Mouse (Mus musculus) small intestine, adult 2 months (tissue): ENCODE results near the gene Upf1. TPM values are rescaled to one million over a fixed set of nuclear protein-coding genes. Genes with fewer than 3 reads are reported as not detected.

Experiments
- H3K27ac ChIP-seq: fragments of 200-500 bp; 2 replicates; pipeline ENCODE4 v1.5.1; 2012; ENCODE audit warnings: low read depth, low read length, control low read depth, inconsistent platforms; ENCODE audit not compliant: insufficient read depth
- H3K27me3 ChIP-seq: fragments of 200-500 bp; 2 replicates; pipeline ENCODE4 v1.6.1; 2012; ENCODE audit warnings: mild to moderate bottlenecking, moderate library complexity, low read length, inconsistent platforms; ENCODE audit not compliant: control insufficient read depth, insufficient read depth
- H3K36me3 ChIP-seq: fragments of 200-500 bp; 2 replicates; pipeline ENCODE4 v1.6.1; 2012; ENCODE audit warnings: mild to moderate bottlenecking, low read length, control low read depth, inconsistent platforms; ENCODE audit not compliant: control insufficient read depth, insufficient read depth
- H3K4me1 ChIP-seq: fragments of 200-500 bp; 2 replicates; pipeline ENCODE4 v1.6.1; 2012; ENCODE audit warnings: low read length, inconsistent platforms, mixed read lengths; ENCODE audit not compliant: control insufficient read depth, insufficient read depth, insufficient read length
- H3K4me3 ChIP-seq: fragments of 200-500 bp; 2 replicates; pipeline ENCODE4 v1.5.1; 2012; ENCODE audit warnings: low read depth, mild to moderate bottlenecking, control low read depth, inconsistent platforms, low read length, moderate library complexity
- CTCF ChIP-seq: fragments of 200-500 bp; IDR thresholded peaks from 2 replicates; pipeline ENCODE4 v1.5.1; 2012; ENCODE audit warnings: low read depth, mild to moderate bottlenecking, control low read depth, inconsistent platforms, low read length, moderate library complexity, mixed read lengths; ENCODE audit not compliant: insufficient replicate concordance, insufficient read length; ENCODE audit errors: extremely low read depth
- POLR2A ChIP-seq: fragments of 200-500 bp; IDR thresholded peaks from 2 replicates; pipeline ENCODE4 v1.6.1; 2012; ENCODE audit warnings: low read depth, mild to moderate bottlenecking, control low read depth, inconsistent platforms, low read length, moderate library complexity
- WGBS: fragments of 180-500 bp; shearing (Covaris S2); methylation state at CpG from one replicate; pipeline ENCODE4 v1.1.7; 2018; 5-methylcytosine and 5-hydroxymethylcytosine counted together
- polyA plus RNA-seq: library from polyadenylated mRNA; depleted of rRNA; stranded (reverse); fragments of >200 nt; gene quantifications from 2 replicates; pipeline ENCODE4 v1.2.3, GENCODE M21; 2012

Gene Upf1
- polyA plus RNA-seq, 1 experiment, result 43.8 TPM

GRCm38 (mm10) chr8:70347443-70347842 lies 5.6 kb downstream of the Upf1 start:
- Histone ChIP-seq H3K4me1 (peaks cover 47% of the 10 kb centered on the region), H3K27me3 (no peaks in the 10 kb centered on the region), H3K36me3 (peaks cover 21% of the 10 kb centered on the region), H3K27ac (peak overlapping the region; percentile 69), H3K4me3 (no peak overlapping the region)
- no peak for TF ChIP-seq CTCF
- TF ChIP-seq POLR2A, result no peak
- 34% methylated on average over 4 of the region's 4 CpGs for WGBS

- Histone ChIP-seq H3K27me3 (no peaks in the 10 kb centered on the region), H3K27ac (no peak overlapping the region), H3K4me3 (no peak overlapping the region), H3K4me1 (peaks cover 21% of the 10 kb centered on the region), H3K36me3 (peaks cover 49% of the 10 kb centered on the region)
- TF ChIP-seq POLR2A, result no peak
- no peak for TF ChIP-seq CTCF
- WGBS, result 53% methylated on average over 2 of the region's 2 CpGs
Observed at GRCm38 (mm10) chr8:70344279-70344678, 8.8 kb downstream of the Upf1 start.

DNA sequence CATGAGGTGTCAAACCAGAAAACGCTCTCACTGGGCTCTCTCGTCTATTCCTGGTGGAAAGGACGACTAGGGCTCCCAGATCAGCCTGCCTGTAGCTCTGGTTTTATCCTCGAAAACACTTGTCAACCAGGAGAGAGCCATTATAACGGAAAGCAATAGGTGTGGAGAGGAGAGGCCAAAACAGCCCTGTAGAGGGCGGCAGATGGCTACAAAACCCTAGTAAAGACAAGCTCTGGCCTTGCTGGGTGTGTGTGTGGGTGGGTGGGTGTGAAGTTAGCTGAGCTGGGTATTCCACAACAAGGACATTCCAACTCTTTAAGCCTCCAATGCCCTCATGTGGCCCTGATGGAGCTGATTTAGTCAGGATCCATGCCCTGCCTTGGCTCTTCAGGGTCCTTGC lies 9.4 kb downstream of the Upf1 start:
- H3K36me3 ChIP-seq, result peaks cover 49% of the 10 kb centered on the region
- H3K27ac ChIP-seq, result no peak overlapping the region
- H3K4me1 ChIP-seq, result peaks cover 15% of the 10 kb centered on the region
- 58% methylated on average over 6 of the region's 6 CpGs for WGBS
- no peak overlapping the region for H3K4me3 ChIP-seq
- H3K27me3 ChIP-seq, result no peaks in the 10 kb centered on the region
- TF ChIP-seq POLR2A (no peak), CTCF (peak; percentile 51; the same call in 1 of the 2 replicates)

GRCm38 (mm10) chr8:70343076-70343475 lies 10.0 kb downstream of the Upf1 start:
- WGBS, result 91% methylated on average over 7 of the region's 7 CpGs
- TF ChIP-seq CTCF (no peak), POLR2A (no peak)
- peaks cover 55% of the 10 kb centered on the region for H3K36me3 ChIP-seq

DNA sequence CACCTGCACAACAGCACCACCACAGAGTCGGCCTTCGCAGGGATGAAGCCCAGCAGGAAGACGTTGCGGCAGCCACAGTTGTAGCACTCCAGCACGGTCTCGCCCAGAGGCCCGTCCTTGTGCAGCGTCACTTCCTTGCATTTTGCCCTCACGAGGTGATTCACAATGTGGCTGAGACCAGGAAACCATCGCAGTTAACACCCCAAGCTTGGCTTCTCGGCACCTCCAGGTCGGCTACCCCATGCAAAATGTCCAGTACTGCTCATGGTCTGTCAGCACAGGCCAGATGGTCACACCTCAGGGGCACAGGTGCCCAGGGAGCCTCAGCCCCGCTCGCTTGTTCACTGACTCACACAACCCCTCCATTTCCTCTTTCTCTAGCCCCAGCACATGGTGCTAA lies 11.1 kb downstream of the Upf1 start:
- H3K27me3 ChIP-seq, result no peaks in the 10 kb centered on the region
- H3K36me3 ChIP-seq, result peaks cover 65% of the 10 kb centered on the region
- H3K4me3 ChIP-seq, result no peak overlapping the region
- no peaks in the 10 kb centered on the region for H3K4me1 ChIP-seq
- 82% methylated on average over 14 of the region's 14 CpGs for WGBS
- TF ChIP-seq CTCF (no peak), POLR2A (no peak)
- H3K27ac ChIP-seq, result no peak overlapping the region

More at GRCm38 (mm10) chr8:70343076-70343475, 10.0 kb downstream of the Upf1 start:
- Histone ChIP-seq H3K4me3 (no peak overlapping the region), H3K27ac (no peak overlapping the region), H3K4me1 (peaks cover 9% of the 10 kb centered on the region; the same call in 1 of the 2 replicates), H3K27me3 (no peaks in the 10 kb centered on the region)

DNA sequence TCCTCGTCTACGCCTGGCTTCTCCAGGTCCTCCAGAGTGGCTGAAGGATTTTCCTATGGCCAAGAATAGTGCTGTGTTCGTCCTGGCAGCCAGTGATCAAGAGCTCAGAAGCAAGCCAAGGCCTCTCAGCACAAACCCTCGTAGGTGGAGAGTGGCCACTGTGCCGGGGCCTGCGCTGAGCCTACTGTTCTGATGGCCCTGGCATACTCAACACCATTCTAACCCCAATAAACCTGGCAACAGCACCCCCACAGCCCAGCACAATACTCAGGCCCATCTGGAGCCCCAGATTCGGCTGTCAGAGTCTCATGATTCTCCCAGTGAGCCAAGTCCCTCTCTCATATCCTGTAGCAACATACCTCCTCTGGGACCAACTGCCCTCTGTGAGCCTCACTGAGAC lies 12.4 kb downstream of the Upf1 start:
- Histone ChIP-seq H3K36me3 (peaks cover 78% of the 10 kb centered on the region), H3K27me3 (no peaks in the 10 kb centered on the region), H3K27ac (no peak overlapping the region), H3K4me1 (no peaks in the 10 kb centered on the region), H3K4me3 (no peak overlapping the region)
- 87% methylated on average over 7 of the region's 7 CpGs for WGBS
- TF ChIP-seq CTCF (no peak), POLR2A (no peak)

DNA sequence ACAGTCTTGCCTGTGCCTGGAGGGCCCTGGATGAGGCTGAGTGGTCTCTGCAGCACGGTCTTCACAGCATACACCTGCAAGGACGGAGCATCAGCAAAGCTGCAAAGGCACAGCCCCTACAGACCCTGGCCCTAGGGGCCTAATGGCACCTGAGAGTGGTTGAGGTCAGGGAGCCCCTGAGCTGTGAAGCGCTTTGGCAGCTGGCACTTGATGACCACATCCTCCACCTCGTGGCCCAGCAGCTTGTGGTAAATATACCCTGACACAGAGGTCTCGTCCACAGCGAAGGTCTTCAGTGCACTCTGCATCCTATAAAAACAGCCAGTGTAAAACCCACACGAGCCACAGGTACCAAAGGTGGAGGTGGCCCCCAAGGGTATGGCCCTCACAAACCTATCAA lies 14.1 kb downstream of the Upf1 start:
- TF ChIP-seq CTCF, result no peak
- no peak for TF ChIP-seq POLR2A
- no peak overlapping the region for H3K27ac ChIP-seq
- H3K4me1 ChIP-seq, result no peaks in the 10 kb centered on the region
- peaks cover 92% of the 10 kb centered on the region for H3K36me3 ChIP-seq
- H3K27me3 ChIP-seq, result no peaks in the 10 kb centered on the region
- 85% methylated on average over 7 of the region's 7 CpGs for WGBS
- H3K4me3 ChIP-seq, result no peak overlapping the region

GRCm38 (mm10) chr8:70332878-70333202 lies 20.2 kb downstream of the Upf1 start:
- Histone ChIP-seq H3K36me3 (peaks cover 70% of the 10 kb centered on the region), H3K27ac (no peak overlapping the region), H3K4me1 (no peaks in the 10 kb centered on the region), H3K4me3 (no peak overlapping the region), H3K27me3 (no peaks in the 10 kb centered on the region)
- WGBS, result 96% methylated on average over 6 of the region's 6 CpGs
- no peak for TF ChIP-seq POLR2A
- no peak for TF ChIP-seq CTCF
